Mouse (Mus musculus): ENCODE data around the gene Pnpla7.

The Pnpla7 gene

GRCm38 (mm10) chr2:24995332-24995731, 19.5 kb downstream of the Pnpla7 start:
- DNase-seq: no peak

- no peak for DNase-seq
These were observed 20.6 kb downstream of the Pnpla7 start for GRCm38 (mm10) chr2:24996471-24996870.

- peak; percentile 56 for DNase-seq
These were observed 24.9 kb downstream of the Pnpla7 start for GRCm38 (mm10) chr2:25000544-25001235.

- no peak for DNase-seq
These were observed 28.3 kb downstream of the Pnpla7 start for GRCm38 (mm10) chr2:25003946-25004786.

GRCm38 (mm10) chr2:25006767-25007166, 30.9 kb downstream of the Pnpla7 start:
- no peak for DNase-seq

- no peak for DNase-seq
These were observed 32.4 kb downstream of the Pnpla7 start for GRCm38 (mm10) chr2:25008250-25008649.

GRCm38 (mm10) chr2:25022678-25023077, 46.8 kb downstream of the Pnpla7 start:
- no peak for DNase-seq

- no peak for DNase-seq
These were observed 49.3 kb downstream of the Pnpla7 start for GRCm38 (mm10) chr2:25025109-25025508.

- no peak for DNase-seq
These were observed 59.2 kb downstream of the Pnpla7 start for GRCm38 (mm10) chr2:25034994-25035393.

GRCm38 (mm10) chr2:25040089-25040488, 64.3 kb downstream of the Pnpla7 start:
- DNase-seq: no peak

- DNase-seq: no peak
These were observed 75.1 kb downstream of the Pnpla7 start for GRCm38 (mm10) chr2:25050921-25051320.

GRCm38 (mm10) chr2:25051450-25051849, 75.6 kb downstream of the Pnpla7 start:
- no peak for DNase-seq

- no peak for DNase-seq
These were observed 77.3 kb downstream of the Pnpla7 start for GRCm38 (mm10) chr2:25053101-25053500.

- DNase-seq: peak; percentile 92
These were observed 78.6 kb downstream of the Pnpla7 start, which contains the start of gene Nsmf for GRCm38 (mm10) chr2:25054221-25055067. TSS of gene Nsmf (plus strand) at chr2:25054355.

GRCm38 (mm10) chr2:25055068-25055405, 79.2 kb downstream of the Pnpla7 start:
- no peak for DNase-seq

GRCm38 (mm10) chr2:25055409-25056155, 79.7 kb downstream of the Pnpla7 start:
- no peak for DNase-seq

GRCm38 (mm10) chr2:25058926-25059325, 83.1 kb downstream of the Pnpla7 start:
- DNase-seq: no peak

- DNase-seq: no peak
These were observed 87.7 kb downstream of the Pnpla7 start for GRCm38 (mm10) chr2:25063523-25063922.

GRCm38 (mm10) chr2:25064285-25064684, 88.5 kb downstream of the Pnpla7 start:
- DNase-seq: no peak

GRCm38 (mm10) chr2:25065537-25065936, 89.7 kb downstream of the Pnpla7 start:
- no peak for DNase-seq

GRCm38 (mm10) chr2:25066552-25066951, 90.7 kb downstream of the Pnpla7 start:
- no peak for DNase-seq

- DNase-seq: no peak
These were observed 93.7 kb downstream of the Pnpla7 start for GRCm38 (mm10) chr2:25069537-25069936.

GRCm38 (mm10) chr2:25072398-25072797, 96.6 kb downstream of the Pnpla7 start:
- DNase-seq: no peak
